Mouse (Mus musculus) heart, postnatal 0 days (tissue): ENCODE data around the gene Slmap.

Source experiments
- CTCF ChIP-seq: IDR thresholded peaks from 2 replicates; pipeline ENCODE4 v1.5.1; 2016; ENCODE audit warnings: antibody characterized with exemption, control low read depth, low read depth
- EP300 ChIP-seq: IDR thresholded peaks from 2 replicates; pipeline ENCODE4 v1.6.1; 2016; ENCODE audit warnings: antibody characterized with exemption, low read depth

DNA sequence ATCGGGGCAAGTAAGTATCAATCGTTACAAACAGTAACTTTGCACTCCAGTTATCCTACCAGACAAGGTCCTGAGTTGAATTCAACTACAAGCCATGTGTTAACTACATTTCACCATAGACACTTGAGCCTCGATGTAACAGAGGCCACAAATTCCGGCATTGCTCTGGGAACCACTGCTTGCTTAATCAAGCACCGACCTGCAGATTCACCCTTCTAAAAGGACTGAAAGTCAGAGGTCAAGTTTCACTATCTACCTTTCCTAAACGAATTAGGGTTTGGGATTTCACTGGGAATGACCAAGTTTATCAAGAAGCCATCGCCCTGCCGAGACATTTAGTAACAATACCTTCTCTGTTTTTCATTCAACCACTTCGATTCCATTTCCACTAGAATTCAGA, 2.0 kb downstream of the Slmap start:
- no peak for TF ChIP-seq EP300
- TF ChIP-seq CTCF = no peak
